Mouse (Mus musculus) cerebellum, adult 2 months (tissue): ENCODE measurements at regions not wholly inside any gene's neighbourhood (a gene's known extent, or its start where the extent isn't known, plus 50 kb on each side); places are given as distances from the start of the nearest gene placed in this dataset.

Experiments
- CTCF ChIP-seq: fragments of 200-500 bp; IDR thresholded peaks from 2 replicates; pipeline ENCODE4 v1.5.1; 2011; ENCODE audit warnings: low read depth, mild to moderate bottlenecking, control low read depth, low read length, moderate library complexity, borderline replicate concordance; ENCODE audit not compliant: insufficient read depth
- POLR2A ChIP-seq: fragments of 200-500 bp; IDR thresholded peaks from 2 replicates; pipeline ENCODE4 v1.6.1; 2011; ENCODE audit warnings: low read length, control low read depth, borderline replicate concordance; ENCODE audit not compliant: insufficient read depth

DNA sequence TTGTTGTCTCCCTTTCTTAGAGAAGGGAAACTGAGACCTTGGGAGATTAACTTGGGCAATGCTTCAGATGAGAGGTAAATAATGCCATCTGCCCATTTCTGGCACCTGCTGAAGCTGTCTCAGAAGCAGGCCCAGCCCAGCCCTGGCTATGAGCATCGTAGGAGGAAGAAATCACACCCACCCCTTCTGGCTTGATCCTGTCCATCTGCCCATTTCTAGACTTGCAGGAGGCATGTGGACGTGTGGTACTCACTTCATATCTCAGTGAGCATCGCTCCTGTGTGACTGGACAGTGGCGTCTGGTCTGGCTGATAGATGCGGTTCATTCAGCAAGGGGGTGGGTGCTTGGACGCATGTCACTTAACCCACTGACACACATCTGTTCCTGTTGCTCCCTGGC, 146.0 kb downstream of the H2afy start:
- no peak for TF ChIP-seq CTCF
- TF ChIP-seq POLR2A, result no peak
